Mouse (Mus musculus): ENCODE measurements around the gene Akap13. TPM values are rescaled to one million over a fixed set of nuclear protein-coding genes. Genes with fewer than 3 reads are reported as not detected.

Akap13 gene
- polyA plus RNA-seq, 1 experiment from 2014 or later = 52.9 TPM

DNA sequence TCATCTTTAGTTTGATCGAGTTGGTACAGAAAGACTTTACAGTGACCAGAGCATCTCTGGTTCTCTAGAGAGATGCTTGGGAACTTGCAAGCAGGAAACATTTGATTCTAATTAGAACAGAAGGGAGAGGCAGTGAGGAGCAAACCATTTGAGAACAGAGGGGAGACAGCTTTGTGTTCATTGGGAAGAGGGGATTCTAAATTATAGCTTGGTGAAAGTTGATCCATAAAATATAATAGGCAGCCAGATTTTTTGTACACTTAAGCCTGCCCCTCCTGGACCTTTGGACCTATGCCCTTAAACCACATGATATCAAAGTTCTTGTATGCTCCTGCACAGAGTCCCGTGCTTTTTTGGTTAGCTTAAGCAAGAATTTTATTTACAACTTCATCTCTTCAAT lies 185.3 kb downstream of the Akap13 start:
- DNase-seq (ENCODE audit: low spot score) (no peak), ATAC-seq (no peak)
- Histone ChIP-seq H3K4me2 (replicated peaks; ENCODE audit: low read depth, low read length) (no peak overlapping the region), H3K36me3 (ENCODE audit: insufficient read depth, low read length) (no peaks in the 10 kb centered on the region), H3K9me3 (ENCODE audit: low read length) (no peaks in the 10 kb centered on the region), H3K9ac (replicated peaks; ENCODE audit: low read depth) (no peak overlapping the region), H3K4me3 (ENCODE audit: low read depth, low read length) (no peak overlapping the region), H3K4me1 (ENCODE audit: insufficient read depth, low read depth, low read length) (peaks cover 8% of the 10 kb centered on the region; the same call in 1 of the 2 replicates), H3K27me3 (replicated peaks; ENCODE audit: insufficient read depth, low read length) (no peaks in the 10 kb centered on the region), H3K27ac (ENCODE audit: low read length) (no peak overlapping the region)
- WGBS = 73% methylated on average over 2 of the region's 2 CpGs
- TF ChIP-seq EP300 (IDR thresholded peaks at IDR 0.05) (no peak), CTCF (IDR thresholded peaks at IDR 0.05) (no peak)

- DNase-seq (ENCODE audit: low spot score) = no peak
- H3K9ac ChIP-seq (replicated peaks; ENCODE audit: low read depth) = no peak overlapping the region
- peaks cover 8% of the 10 kb centered on the region; the same call in 1 of the 2 replicates for H3K4me1 ChIP-seq (ENCODE audit: insufficient read depth, low read depth, low read length)
- no peaks in the 10 kb centered on the region for H3K9me3 ChIP-seq (ENCODE audit: low read length)
- H3K27ac ChIP-seq (ENCODE audit: low read length) = no peak overlapping the region
- TF ChIP-seq CTCF (IDR thresholded peaks at IDR 0.05) = no peak
- no peak for TF ChIP-seq EP300 (IDR thresholded peaks at IDR 0.05)
- WGBS = 38% methylated on average over 9 of the region's 9 CpGs
- H3K36me3 ChIP-seq (ENCODE audit: insufficient read depth, low read length) = no peaks in the 10 kb centered on the region
- H3K27me3 ChIP-seq (replicated peaks; ENCODE audit: insufficient read depth, low read length) = no peaks in the 10 kb centered on the region
- ATAC-seq = peak; percentile 56
- no peak overlapping the region for H3K4me3 ChIP-seq (ENCODE audit: low read depth, low read length)
- no peak overlapping the region for H3K4me2 ChIP-seq (replicated peaks; ENCODE audit: low read depth, low read length)
These were observed 186.3 kb downstream of the Akap13 start for GRCm38 (mm10) chr7:75641415-75642177.

GRCm38 (mm10) chr7:75642178-75642777 lies 186.9 kb downstream of the Akap13 start:
- TF ChIP-seq CTCF (IDR thresholded peaks at IDR 0.05) = no peak
- 0 out of 2 replicates have a peak, but pooled peaks have one; percentile 13 for TF ChIP-seq EP300 (IDR thresholded peaks at IDR 0.05)
- DNase-seq (ENCODE audit: low spot score) (peak; percentile 89), ATAC-seq (peak; percentile 91)
- Histone ChIP-seq H3K36me3 (ENCODE audit: insufficient read depth, low read length) (no peaks in the 10 kb centered on the region), H3K27me3 (replicated peaks; ENCODE audit: insufficient read depth, low read length) (no peaks in the 10 kb centered on the region), H3K4me3 (ENCODE audit: low read depth, low read length) (0 out of 2 replicates have a peak overlapping the region, but pooled peaks have one; percentile 0), H3K4me1 (ENCODE audit: insufficient read depth, low read depth, low read length) (peaks cover 8% of the 10 kb centered on the region; the same call in 1 of the 2 replicates), H3K9me3 (ENCODE audit: low read length) (no peaks in the 10 kb centered on the region), H3K27ac (ENCODE audit: low read length) (peak overlapping the region; percentile 44; the same call in 1 of the 2 replicates), H3K4me2 (replicated peaks; ENCODE audit: low read depth, low read length) (peak overlapping the region; percentile 44), H3K9ac (replicated peaks; ENCODE audit: low read depth) (no peak overlapping the region)
- 9% methylated on average over 8 of the region's 9 CpGs for WGBS

GRCm38 (mm10) chr7:75642846-75643563 lies 187.7 kb downstream of the Akap13 start:
- Histone ChIP-seq H3K4me3 (ENCODE audit: low read depth, low read length) (0 out of 2 replicates have a peak overlapping the region, but pooled peaks have one; percentile 0), H3K36me3 (ENCODE audit: insufficient read depth, low read length) (no peaks in the 10 kb centered on the region), H3K4me1 (ENCODE audit: insufficient read depth, low read depth, low read length) (peaks cover 8% of the 10 kb centered on the region; the same call in 1 of the 2 replicates), H3K9me3 (ENCODE audit: low read length) (no peaks in the 10 kb centered on the region), H3K9ac (replicated peaks; ENCODE audit: low read depth) (no peak overlapping the region), H3K27ac (ENCODE audit: low read length) (0 out of 2 replicates have a peak overlapping the region, but pooled peaks have one; percentile 15), H3K4me2 (replicated peaks; ENCODE audit: low read depth, low read length) (peak overlapping the region; percentile 44; the same call in 1 of the 2 replicates), H3K27me3 (replicated peaks; ENCODE audit: insufficient read depth, low read length) (no peaks in the 10 kb centered on the region)
- no peak for ATAC-seq
- TF ChIP-seq EP300 (IDR thresholded peaks at IDR 0.05) = no peak
- no peak for TF ChIP-seq CTCF (IDR thresholded peaks at IDR 0.05)
- no peak for DNase-seq (ENCODE audit: low spot score)
- 39% methylated on average over 16 of the region's 16 CpGs for WGBS

- no peaks in the 10 kb centered on the region for H3K27me3 ChIP-seq (replicated peaks; ENCODE audit: insufficient read depth, low read length)
- H3K4me3 ChIP-seq (ENCODE audit: low read depth, low read length) = no peak overlapping the region
- no peak overlapping the region for H3K4me2 ChIP-seq (replicated peaks; ENCODE audit: low read depth, low read length)
- no peaks in the 10 kb centered on the region for H3K9me3 ChIP-seq (ENCODE audit: low read length)
- WGBS = 39% methylated on average over 4 of the region's 4 CpGs
- no peaks in the 10 kb centered on the region for H3K36me3 ChIP-seq (ENCODE audit: insufficient read depth, low read length)
- H3K4me1 ChIP-seq (ENCODE audit: insufficient read depth, low read depth, low read length) = peaks cover 8% of the 10 kb centered on the region; the same call in 1 of the 2 replicates
- TF ChIP-seq EP300 (IDR thresholded peaks at IDR 0.05) (no peak), CTCF (IDR thresholded peaks at IDR 0.05) (no peak)
- peak; percentile 23 for DNase-seq (ENCODE audit: low spot score)
- no peak for ATAC-seq
- no peak overlapping the region for H3K27ac ChIP-seq (ENCODE audit: low read length)
- H3K9ac ChIP-seq (replicated peaks; ENCODE audit: low read depth) = no peak overlapping the region
These were observed 188.7 kb downstream of the Akap13 start for GRCm38 (mm10) chr7:75643986-75644385.

- H3K36me3 ChIP-seq (ENCODE audit: insufficient read depth, low read length) = no peaks in the 10 kb centered on the region
- H3K9me3 ChIP-seq (ENCODE audit: low read length) = no peaks in the 10 kb centered on the region
- no peak overlapping the region for H3K4me3 ChIP-seq (ENCODE audit: low read depth, low read length)
- no peak overlapping the region for H3K27ac ChIP-seq (ENCODE audit: low read length)
- no peaks in the 10 kb centered on the region for H3K27me3 ChIP-seq (replicated peaks; ENCODE audit: insufficient read depth, low read length)
- DNase-seq (ENCODE audit: low spot score) (no peak), ATAC-seq (no peak)
- no peak overlapping the region for H3K4me2 ChIP-seq (replicated peaks; ENCODE audit: low read depth, low read length)
- no peak for TF ChIP-seq EP300 (IDR thresholded peaks at IDR 0.05)
- no peak for TF ChIP-seq CTCF (IDR thresholded peaks at IDR 0.05)
- no peak overlapping the region for H3K9ac ChIP-seq (replicated peaks; ENCODE audit: low read depth)
- whole genome bisulfite sequencing = 75% methylated on average over 2 of the region's 2 CpGs
- peaks cover 8% of the 10 kb centered on the region; the same call in 1 of the 2 replicates for H3K4me1 ChIP-seq (ENCODE audit: insufficient read depth, low read depth, low read length)
These were observed 189.3 kb downstream of the Akap13 start for GRCm38 (mm10) chr7:75644585-75644984.

Data from lung, postnatal 0 days (tissue).